Mouse (Mus musculus) spleen, adult 2 months (tissue): ENCODE measurements around the gene Calml3.

ENCODE experiments used
- CTCF ChIP-seq: fragments of 200-500 bp; IDR thresholded peaks from 2 replicates; pipeline ENCODE4 v1.5.1; 2011; ENCODE audit warnings: mild to moderate bottlenecking, inconsistent platforms; ENCODE audit not compliant: insufficient read depth, insufficient read length, insufficient replicate concordance; ENCODE audit errors: extremely low read depth
- POLR2A ChIP-seq: fragments of 200-500 bp; IDR thresholded peaks from 2 replicates; pipeline ENCODE4 v1.6.1; 2011; ENCODE audit warnings: low read depth, low read length, inconsistent platforms

DNA sequence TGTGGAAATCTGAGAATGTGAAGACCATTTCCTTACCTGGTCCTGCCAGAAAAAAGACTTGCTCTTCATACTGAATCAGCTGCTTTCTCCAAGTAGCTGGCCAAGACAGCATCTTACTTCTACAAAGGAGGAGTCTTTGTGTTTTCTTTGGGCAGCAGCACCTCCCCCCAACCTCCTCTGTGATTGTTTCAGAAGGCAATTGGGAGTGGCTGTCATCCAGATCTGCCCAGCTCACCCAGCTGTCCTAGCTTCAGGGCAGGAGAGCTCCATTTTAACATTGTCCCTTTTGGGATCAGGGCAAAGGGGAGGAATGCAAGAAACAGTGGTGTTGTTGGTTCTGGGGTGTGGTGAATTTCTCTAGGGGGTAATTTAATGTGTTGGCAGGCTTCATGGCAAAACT lies 37.0 kb downstream of the Calml3 start:
- TF ChIP-seq CTCF (no peak), POLR2A (no peak)
